ENCODE assay signal across 8 mouse cellular contexts in genomic region chr13:54687096-54687495, GRCm38 (mm10). TPM values are rescaled to one million over a fixed set of nuclear protein-coding genes. Genes with fewer than 3 reads are reported as not detected.
DNase-seq lines count a peak whose midpoint lies in the region; ATAC-seq and TF ChIP-seq lines count a peak whose summit lies in the region.

No protein-coding gene starts in this region.

- peak overlapping the region; percentile 95 for H3K4me2 ChIP-seq in hindbrain, embryonic 12.5 days (replicated peaks)

- peak; percentile 89 for DNase-seq in MEL (ENCODE audit: low read depth, low spot score)
- DNase-seq in cerebellum, adult 2 months: peak; percentile 75 to 76
- peak; percentile 73 to 80 for DNase-seq in frontal cortex, postnatal 10 days (ENCODE audit: low spot score in 2 of 2)
- DNase-seq in left cerebral cortex, adult 11 months (ENCODE audit: low spot score): peak; percentile 61
- peak; percentile 91 for DNase-seq in lung, postnatal 36 days
- peak; percentile 84 for DNase-seq in retina, embryonic 14.5 days (ENCODE audit: low spot score)
- peak; percentile 87 to 92 for DNase-seq in thymus, postnatal 36 days

- peaks cover 7 to 33% of the 10 kb centered on the region in 2 experiments for H3K4me1 ChIP-seq in MEL (ENCODE audit: control insufficient read depth in 1 of 2, insufficient read depth in 2 of 2, low read length in 2 of 2)
- peaks cover 23% of the 10 kb centered on the region for H3K4me1 ChIP-seq in cerebellum, adult 2 months (ENCODE audit: control insufficient read depth, insufficient read depth, low read length)
- H3K4me1 ChIP-seq in hindbrain, embryonic 12.5 days: peaks cover 45% of the 10 kb centered on the region

- peak overlapping the region; percentile 90 for H3K9ac ChIP-seq in MEL (ENCODE audit: control insufficient read depth, low read depth, low read length, poor library complexity, severe bottlenecking)
- H3K9ac ChIP-seq in hindbrain, embryonic 12.5 days: peak overlapping the region; percentile 98

- H3K36me3 ChIP-seq in MEL (ENCODE audit: control insufficient read depth in 1 of 2, insufficient read depth in 2 of 2, low read length in 2 of 2): peaks cover 4 to 31% of the 10 kb centered on the region in 2 experiments; a peak in 3 of 4 replicates
- peaks cover 29% of the 10 kb centered on the region for H3K36me3 ChIP-seq in hindbrain, embryonic 12.5 days

- TF ChIP-seq RAD21 in MEL (IDR thresholded peaks at IDR 0.05; ENCODE audit: low read depth, low read length): no peak

- peaks cover 50% of the 10 kb centered on the region for H3K79me2 ChIP-seq in MEL (ENCODE audit: control insufficient read depth, insufficient read depth, low read length, poor library complexity)

- peak overlapping the region; percentile 79 to 87 for H3K4me3 ChIP-seq in MEL (ENCODE audit: control insufficient read depth in 1 of 2, insufficient read depth in 1 of 2, low read depth in 2 of 2, low read length in 2 of 2)
- peak overlapping the region; percentile 76 for H3K4me3 ChIP-seq in cerebellum, adult 2 months (replicated peaks; ENCODE audit: insufficient read depth, low read depth, low read length)
- peak overlapping the region; percentile 91 for H3K4me3 ChIP-seq in hindbrain, embryonic 12.5 days

- peak; percentile 74 for ATAC-seq in hindbrain, embryonic 12.5 days (ENCODE audit: low FRiP score)

- no peaks in the 10 kb centered on the region for H3K9me3 ChIP-seq in MEL (replicated peaks; ENCODE audit: insufficient read depth, low read length)
- H3K9me3 ChIP-seq in hindbrain, embryonic 12.5 days (replicated peaks): no peaks in the 10 kb centered on the region

- no peak for TF ChIP-seq CTCF in MEL (IDR thresholded peaks at IDR 0.05 in 2 of 3, conservative IDR thresholded peaks at IDR 0.05 in 1 of 3; ENCODE audit: control insufficient read depth in 1 of 3, insufficient read depth in 1 of 3, low read depth in 2 of 3, low read length in 3 of 3, poor library complexity in 1 of 3, severe bottlenecking in 1 of 3)
- no peak for TF ChIP-seq CTCF in cerebellum, adult 2 months (IDR thresholded peaks at IDR 0.05; ENCODE audit: borderline replicate concordance, insufficient read depth, low read depth, low read length)

- peak overlapping the region; percentile 63 for H3K27ac ChIP-seq in MEL (ENCODE audit: control insufficient read depth, low read depth, low read length)
- peak overlapping the region; percentile 53 for H3K27ac ChIP-seq in cerebellum, adult 2 months (ENCODE audit: insufficient read depth, low read length)
- peak overlapping the region; percentile 98 for H3K27ac ChIP-seq in hindbrain, embryonic 12.5 days

- 0 out of 4 replicates have a peak, but pooled peaks of 1 of the 2 experiments have one; percentile 26 for TF ChIP-seq POLR2A in MEL (IDR thresholded peaks at IDR 0.05; ENCODE audit: control insufficient read depth in 1 of 2, insufficient read depth in 1 of 2, low read depth in 1 of 2, low read length in 2 of 2, poor library complexity in 1 of 2)
- no peak for TF ChIP-seq POLR2A in cerebellum, adult 2 months (IDR thresholded peaks at IDR 0.05; ENCODE audit: borderline replicate concordance, insufficient read depth, low read length)

- WGBS in cerebellum, adult 2 months: under 1% methylated on average over 35 of the region's 35 CpGs
- WGBS in hindbrain, embryonic 12.5 days: under 1% methylated on average over 35 of the region's 35 CpGs

- no peaks in the 10 kb centered on the region for H3K27me3 ChIP-seq in MEL (ENCODE audit: control insufficient read depth in 1 of 2, insufficient read depth in 2 of 2, low read length in 2 of 2)
- no peaks in the 10 kb centered on the region for H3K27me3 ChIP-seq in cerebellum, adult 2 months (ENCODE audit: control insufficient read depth, insufficient read depth, low read length)
- H3K27me3 ChIP-seq in hindbrain, embryonic 12.5 days: no peaks in the 10 kb centered on the region

- TF ChIP-seq EP300 in MEL (IDR thresholded peaks at IDR 0.05; ENCODE audit: low read depth in 1 of 2, low read length in 2 of 2): no peak

TF ChIP-seq in MEL, 35 proteins besides CTCF, POLR2A, EP300 and RAD21:
- TF ChIP-seq GATA1 (IDR thresholded peaks at IDR 0.05; ENCODE audit: low read depth, low read length): no peak
- TF ChIP-seq MXI1 (IDR thresholded peaks at IDR 0.05; ENCODE audit: low read depth, low read length): peak; percentile 99
- no peak for TF ChIP-seq POLR2AphosphoS5 (IDR thresholded peaks at IDR 0.05; ENCODE audit: borderline replicate concordance, low read depth, low read length)
- peak; percentile 96 for TF ChIP-seq MYC (IDR thresholded peaks at IDR 0.05; ENCODE audit: low read depth, low read length)
- TF ChIP-seq MAFK (IDR thresholded peaks at IDR 0.05; ENCODE audit: borderline replicate concordance, low read depth, low read length): no peak
- peak; percentile 47 for TF ChIP-seq ETS1 (IDR thresholded peaks at IDR 0.05; ENCODE audit: low read depth, low read length)
- TF ChIP-seq USF1 (IDR thresholded peaks at IDR 0.05; ENCODE audit: low read depth, low read length): peak; percentile 62; the same call in 1 of the 2 replicates
- TF ChIP-seq NRF1 (IDR thresholded peaks at IDR 0.05; ENCODE audit: insufficient read depth, low read depth, low read length, poor library complexity, severe bottlenecking): no peak
- TF ChIP-seq HCFC1 (IDR thresholded peaks at IDR 0.05; ENCODE audit: low read depth, low read length): peak; percentile 64
- TF ChIP-seq TBP (IDR thresholded peaks at IDR 0.05; ENCODE audit: low read depth, low read length): no peak
- TF ChIP-seq MYB (IDR thresholded peaks at IDR 0.05; ENCODE audit: low read depth, low read length): no peak
- TF ChIP-seq ZMIZ1 (IDR thresholded peaks at IDR 0.05; ENCODE audit: low read depth, low read length): no peak; the same call in 1 of the 2 replicates
- peak; percentile 76 for TF ChIP-seq ELF1 (IDR thresholded peaks at IDR 0.05; ENCODE audit: low read depth, low read length)
- TF ChIP-seq UBTF (IDR thresholded peaks at IDR 0.05; ENCODE audit: borderline replicate concordance, insufficient read depth, low read depth, low read length): peak; percentile 63; the same call in 1 of the 2 replicates
- TF ChIP-seq SIN3A (IDR thresholded peaks at IDR 0.05; ENCODE audit: low read length): peak; percentile 100
- TF ChIP-seq MAX (IDR thresholded peaks at IDR 0.05; ENCODE audit: low read length): peak; percentile 97
- peak; percentile 5; the same call in 1 of the 2 replicates for TF ChIP-seq NELFE (IDR thresholded peaks at IDR 0.05; ENCODE audit: low read depth, low read length)

RNA-seq across cellular contexts. Expression of gene Rnf44, which starts 6.6 kb away (rescaled TPM):
- 10.4 and 10.7 TPM in 2 replicates for total RNA-seq in MEL (2012; rRNA removed)
- polyA plus RNA-seq in MEL (2012; ENCODE audit: insufficient read depth in 1 of 2, insufficient read length in 2 of 2, low read depth in 1 of 2, low replicate concordance in 2 of 2, missing spikeins in 1 of 2): 10 to 100 TPM in 1 of 2 experiments, not detected in 1; 60.5 TPM
- 91.5 and 99.5 TPM in 2 replicates for polyA plus RNA-seq in cerebellum, adult 2 months (2012; rRNA removed)
- polyA plus RNA-seq in hindbrain, embryonic 12.5 days (2016; fragmentation: Nextera tagmentation; extraction: Ambion mirVana): 95.6 and 98.0 TPM in 2 replicates

RNA-seq across cellular contexts. Expression of gene Cdhr2, which starts 14.2 kb away (rescaled TPM):
- not detected in 2 replicates for total RNA-seq in MEL (2012; rRNA removed)
- polyA plus RNA-seq in MEL (2012; ENCODE audit: insufficient read depth in 1 of 2, insufficient read length in 2 of 2, low read depth in 1 of 2, low replicate concordance in 2 of 2, missing spikeins in 1 of 2): not detected
- polyA plus RNA-seq in cerebellum, adult 2 months (2012; rRNA removed): 0.16 and 0.23 TPM in 2 replicates
- polyA plus RNA-seq in hindbrain, embryonic 12.5 days (2016; fragmentation: Nextera tagmentation; extraction: Ambion mirVana): not detected in 2 replicates

Comparison
In these comparisons a context has a peak if more than half of its experiments do, and no peak if none do; other contexts are left out.
1. Peak in every context shown above with its lines: DNase-seq, ATAC-seq, H3K4me3 ChIP-seq and H3K27ac ChIP-seq.